8 mouse cellular contexts compared by ENCODE assay signal in genomic region chr5:115301615-115302014, GRCm38 (mm10). TPM values are rescaled to one million over a fixed set of nuclear protein-coding genes. Genes with fewer than 3 reads are reported as not detected.
DNase-seq lines count a peak whose midpoint lies in the region; ATAC-seq and TF ChIP-seq lines count a peak whose summit lies in the region.

No protein-coding gene starts in this region.

- no peak for TF ChIP-seq CTCF in cerebellum, adult 2 months (IDR thresholded peaks at IDR 0.05; ENCODE audit: borderline replicate concordance, insufficient read depth, low read depth, low read length)
- no peak for TF ChIP-seq CTCF in thymus, adult 2 months (IDR thresholded peaks at IDR 0.05; ENCODE audit: borderline replicate concordance, control insufficient read depth, extremely low read depth, insufficient read depth, low read length, poor library complexity)
- no peak for TF ChIP-seq CTCF in stomach, postnatal 0 days (IDR thresholded peaks at IDR 0.05; ENCODE audit: low read depth)

- peak overlapping the region; percentile 74 for H3K4me3 ChIP-seq in cerebellum, adult 2 months (replicated peaks; ENCODE audit: insufficient read depth, low read depth, low read length)
- H3K4me3 ChIP-seq in thymus, adult 2 months (ENCODE audit: control insufficient read depth, insufficient read depth, low read length) = peak overlapping the region; percentile 58
- peak overlapping the region; percentile 89 for H3K4me3 ChIP-seq in liver, embryonic 12.5 days
- H3K4me3 ChIP-seq in stomach, postnatal 0 days (ENCODE audit: low read depth, low read length) = peak overlapping the region; percentile 87

- ATAC-seq in liver, embryonic 12.5 days = no peak
- ATAC-seq in stomach, postnatal 0 days (ENCODE audit: low FRiP score, low TSS enrichment) = no peak
- ATAC-seq in cerebellum, adult (ENCODE audit: insufficient number of reproducible peaks, low FRiP score, low TSS enrichment) = no peak

- H3K27ac ChIP-seq in cerebellum, adult 2 months (ENCODE audit: insufficient read depth, low read length) = no peak overlapping the region
- peak overlapping the region; percentile 2; the same call in 1 of the 2 replicates for H3K27ac ChIP-seq in thymus, adult 2 months (ENCODE audit: control insufficient read depth, insufficient read depth, low read length)
- peak overlapping the region; percentile 89 for H3K27ac ChIP-seq in liver, embryonic 12.5 days
- H3K27ac ChIP-seq in stomach, postnatal 0 days (replicated peaks) = peak overlapping the region; percentile 80

- peak overlapping the region; percentile 78 for H3K9ac ChIP-seq in liver, embryonic 12.5 days
- peak overlapping the region; percentile 58 for H3K9ac ChIP-seq in stomach, postnatal 0 days (ENCODE audit: low read length)

- no peaks in the 10 kb centered on the region for H3K27me3 ChIP-seq in cerebellum, adult 2 months (ENCODE audit: control insufficient read depth, insufficient read depth, low read length)
- H3K27me3 ChIP-seq in thymus, adult 2 months (ENCODE audit: control insufficient read depth, insufficient read depth, low read length) = no peaks in the 10 kb centered on the region
- H3K27me3 ChIP-seq in liver, embryonic 12.5 days (replicated peaks) = no peaks in the 10 kb centered on the region
- H3K27me3 ChIP-seq in stomach, postnatal 0 days (ENCODE audit: control insufficient read depth, insufficient read depth, low read length) = no peaks in the 10 kb centered on the region

- WGBS in cerebellum, adult 2 months = 19% methylated on average over 13 of the region's 13 CpGs
- 35% methylated on average over 13 of the region's 13 CpGs for WGBS in thymus, adult 2 months
- WGBS in liver, embryonic 12.5 days (ENCODE audit: insufficient replicate concordance) = 31% methylated on average over 13 of the region's 13 CpGs
- 14% methylated on average over 13 of the region's 13 CpGs for WGBS in stomach, postnatal 0 days

- peak overlapping the region; percentile 95 for H3K4me2 ChIP-seq in liver, embryonic 12.5 days
- peak overlapping the region; percentile 81 for H3K4me2 ChIP-seq in stomach, postnatal 0 days (replicated peaks; ENCODE audit: low read depth)

- TF ChIP-seq EP300 in stomach, postnatal 0 days (optimal IDR thresholded peaks at IDR 0.05) = no peak

- H3K4me1 ChIP-seq in cerebellum, adult 2 months (ENCODE audit: control insufficient read depth, insufficient read depth, low read length) = peaks cover 8% of the 10 kb centered on the region; the same call in 1 of the 2 replicates
- peaks cover 14% of the 10 kb centered on the region for H3K4me1 ChIP-seq in thymus, adult 2 months (replicated peaks; ENCODE audit: control insufficient read depth, insufficient read depth, low read length)
- peaks cover 42% of the 10 kb centered on the region for H3K4me1 ChIP-seq in liver, embryonic 12.5 days
- H3K4me1 ChIP-seq in stomach, postnatal 0 days (replicated peaks; ENCODE audit: control insufficient read depth, insufficient read depth) = peaks cover 4% of the 10 kb centered on the region

- peaks cover 13% of the 10 kb centered on the region for H3K36me3 ChIP-seq in thymus, adult 2 months (ENCODE audit: control insufficient read depth, insufficient read depth, low read length)
- H3K36me3 ChIP-seq in liver, embryonic 12.5 days = peaks cover 30% of the 10 kb centered on the region
- peaks cover 5% of the 10 kb centered on the region for H3K36me3 ChIP-seq in stomach, postnatal 0 days (ENCODE audit: control insufficient read depth, insufficient read depth, low read length)

- DNase-seq in cerebellum, adult 2 months = peak; percentile 23 to 34
- no peak for DNase-seq in cerebellum, postnatal 4 days (ENCODE audit: low spot score in 2 of 2)
- no peak for DNase-seq in thymus, adult 2 months
- DNase-seq in thymus, adult 18-20 months = no peak
- no peak for DNase-seq in stomach, postnatal 0 days (ENCODE audit: low spot score)
- DNase-seq in right cerebral cortex, adult 18-20 months = no peak

- no peaks in the 10 kb centered on the region for H3K9me3 ChIP-seq in liver, embryonic 12.5 days (replicated peaks)
- no peaks in the 10 kb centered on the region for H3K9me3 ChIP-seq in stomach, postnatal 0 days (ENCODE audit: control insufficient read depth, low read length)

- TF ChIP-seq POLR2A in cerebellum, adult 2 months (IDR thresholded peaks at IDR 0.05; ENCODE audit: borderline replicate concordance, insufficient read depth, low read length) = no peak
- TF ChIP-seq POLR2A in thymus, adult 2 months (IDR thresholded peaks at IDR 0.05; ENCODE audit: control insufficient read depth, extremely low read depth, insufficient read depth, low read length, poor library complexity) = no peak

RNA-seq across cellular contexts. Expression of gene Dynll1, which starts 0.8 kb away (rescaled TPM):
- polyA plus RNA-seq in cerebellum, adult 2 months (2012; rRNA removed) = 381 and 416 TPM in 2 replicates
- 407 and 496 TPM in 2 replicates for polyA plus RNA-seq in thymus, adult 2 months (2012; rRNA removed)
- 825 and 857 TPM in 2 replicates for polyA plus RNA-seq in liver, embryonic 12.5 days (2016; fragmentation: Nextera tagmentation; extraction: Ambion mirVana)
- 1,661 and 1,792 TPM in 2 replicates for polyA plus RNA-seq in stomach, postnatal 0 days (2015; fragmentation: Nextera tagmentation; extraction: Ambion mirVana)

RNA-seq across cellular contexts. Expression of gene Coq5, which starts 22.1 kb away (rescaled TPM):
- polyA plus RNA-seq in cerebellum, adult 2 months (2012; rRNA removed) = 39.5 and 39.8 TPM in 2 replicates
- polyA plus RNA-seq in thymus, adult 2 months (2012; rRNA removed) = 11.6 and 12.5 TPM in 2 replicates
- 43.3 and 46.2 TPM in 2 replicates for polyA plus RNA-seq in liver, embryonic 12.5 days (2016; fragmentation: Nextera tagmentation; extraction: Ambion mirVana)
- 32.6 and 32.9 TPM in 2 replicates for polyA plus RNA-seq in stomach, postnatal 0 days (2015; fragmentation: Nextera tagmentation; extraction: Ambion mirVana)

RNA-seq across cellular contexts. Expression of gene Srsf9, which starts 25.4 kb away (rescaled TPM):
- polyA plus RNA-seq in cerebellum, adult 2 months (2012; rRNA removed) = 60.1 and 65.0 TPM in 2 replicates
- 67.6 and 92.9 TPM in 2 replicates for polyA plus RNA-seq in thymus, adult 2 months (2012; rRNA removed)
- polyA plus RNA-seq in liver, embryonic 12.5 days (2016; fragmentation: Nextera tagmentation; extraction: Ambion mirVana) = 195 and 200 TPM in 2 replicates
- 121 and 129 TPM in 2 replicates for polyA plus RNA-seq in stomach, postnatal 0 days (2015; fragmentation: Nextera tagmentation; extraction: Ambion mirVana)

RNA-seq across cellular contexts. Expression of gene Rnf10, which starts 28.9 kb away (rescaled TPM):
- 141 and 151 TPM in 2 replicates for polyA plus RNA-seq in cerebellum, adult 2 months (2012; rRNA removed)
- polyA plus RNA-seq in thymus, adult 2 months (2012; rRNA removed) = 178 and 224 TPM in 2 replicates
- 166 and 172 TPM in 2 replicates for polyA plus RNA-seq in liver, embryonic 12.5 days (2016; fragmentation: Nextera tagmentation; extraction: Ambion mirVana)
- 84.0 and 93.0 TPM in 2 replicates for polyA plus RNA-seq in stomach, postnatal 0 days (2015; fragmentation: Nextera tagmentation; extraction: Ambion mirVana)

RNA-seq across cellular contexts. Expression of gene Gatc, which starts 39.4 kb away (rescaled TPM):
- polyA plus RNA-seq in cerebellum, adult 2 months (2012; rRNA removed) = 32.8 and 33.6 TPM in 2 replicates
- 10.1 and 11.3 TPM in 2 replicates for polyA plus RNA-seq in thymus, adult 2 months (2012; rRNA removed)
- 20.6 and 21.2 TPM in 2 replicates for polyA plus RNA-seq in liver, embryonic 12.5 days (2016; fragmentation: Nextera tagmentation; extraction: Ambion mirVana)
- 12.9 and 14.7 TPM in 2 replicates for polyA plus RNA-seq in stomach, postnatal 0 days (2015; fragmentation: Nextera tagmentation; extraction: Ambion mirVana)

Comparison
In these comparisons a context has a peak if more than half of its experiments do, and no peak if none do; other contexts are left out.
1. DNase-seq: peak in cerebellum, adult 2 months (2 of 2); none in cerebellum, postnatal 4 days (0 of 2), thymus, adult 2 months (single experiment), thymus, adult 18-20 months (0 of 2), stomach, postnatal 0 days (single experiment) and right cerebral cortex, adult 18-20 months (single experiment).
2. Peak in every context shown above with its lines, with median percentiles within 50 percentile points of each other: H3K4me3 ChIP-seq.